Mouse (Mus musculus) hindlimb bud, embryonic 11.5 days (tissue): ENCODE results near the gene Hecw1.
"Not testable (repeated sequence)": the region's sequence is repeated elsewhere in the genome, so short reads cannot be mapped to it uniquely, and the experiment has no call there.

ENCODE experiments used
- DNase-seq: peaks from one replicate; pipeline ENCODE4 v3.0.0-alpha.2; 2012; ENCODE audit warnings: low read depth, low spot score; ENCODE audit errors: extremely low spot score

Hecw1 gene

GRCm38 (mm10) chr13:14413405-14413804, 109.6 kb downstream of the Hecw1 start:
- no peak for DNase-seq

GRCm38 (mm10) chr13:14374470-14374869, 148.6 kb downstream of the Hecw1 start:
- DNase-seq = no peak

GRCm38 (mm10) chr13:14365546-14365945, 157.5 kb downstream of the Hecw1 start:
- DNase-seq = no peak

GRCm38 (mm10) chr13:14327252-14327651, 195.8 kb downstream of the Hecw1 start:
- DNase-seq = no peak

- no peak for DNase-seq
These were observed 216.4 kb downstream of the Hecw1 start for GRCm38 (mm10) chr13:14306617-14307016.

GRCm38 (mm10) chr13:14304103-14304502, 218.9 kb downstream of the Hecw1 start:
- DNase-seq = no peak

GRCm38 (mm10) chr13:14302921-14303320, 220.1 kb downstream of the Hecw1 start:
- no peak for DNase-seq

- DNase-seq = no peak
These were observed 233.0 kb downstream of the Hecw1 start for GRCm38 (mm10) chr13:14290016-14290415.

GRCm38 (mm10) chr13:14271476-14271875, 251.6 kb downstream of the Hecw1 start:
- no peak for DNase-seq

GRCm38 (mm10) chr13:14260939-14261338, 262.1 kb downstream of the Hecw1 start:
- not testable (repeated sequence) for DNase-seq

- DNase-seq = no peak
These were observed 277.1 kb downstream of the Hecw1 start for GRCm38 (mm10) chr13:14245946-14246345.

- DNase-seq = no peak
These were observed 343.4 kb downstream of the Hecw1 start for GRCm38 (mm10) chr13:14179669-14180068.

- no peak for DNase-seq
These were observed 345.0 kb downstream of the Hecw1 start for GRCm38 (mm10) chr13:14177989-14178388.
